Mouse (Mus musculus) neural tube, embryonic 12.5 days (tissue): ENCODE results near the gene Stx4a. TPM values are rescaled to one million over a fixed set of nuclear protein-coding genes. Genes with fewer than 3 reads are reported as not detected.
"Not testable (repeated sequence)": the region's sequence is repeated elsewhere in the genome, so short reads cannot be mapped to it uniquely, and the experiment has no call there.

ENCODE experiments used
- ATAC-seq: fragments of 200-750 bp; cut with Nextera tagmentation; 2 replicates; pipeline ENCODE4 v1.8.0; 2017; ENCODE audit warnings: low read depth, mild to moderate bottlenecking, moderate TSS enrichment, moderate library complexity; ENCODE audit not compliant: low FRiP score
- H3K27ac ChIP-seq: fragments of 300-500 bp; sonication (generic); 2 replicates; pipeline ENCODE4 v1.5.1; 2016
- H3K27me3 ChIP-seq: fragments of 300-500 bp; sonication (generic); replicated peaks from 2 replicates; pipeline ENCODE4 v1.6.1; 2016; ENCODE audit warnings: mild to moderate bottlenecking
- H3K36me3 ChIP-seq: fragments of 300-500 bp; sonication (generic); 2 replicates; pipeline ENCODE4 v1.6.1; 2016; ENCODE audit warnings: mild to moderate bottlenecking
- H3K4me1 ChIP-seq: fragments of 300-500 bp; sonication (generic); 2 replicates; pipeline ENCODE4 v1.6.1; 2016
- H3K4me2 ChIP-seq: fragments of 300-500 bp; sonication (generic); replicated peaks from 2 replicates; pipeline ENCODE4 v1.6.1; 2016; ENCODE audit warnings: mild to moderate bottlenecking
- H3K4me3 ChIP-seq: fragments of 300-500 bp; sonication (generic); 2 replicates; pipeline ENCODE4 v1.5.1; 2016
- H3K9ac ChIP-seq: fragments of 300-500 bp; sonication (generic); 2 replicates; pipeline ENCODE4 v1.6.1; 2016; ENCODE audit warnings: mild to moderate bottlenecking
- H3K9me3 ChIP-seq: fragments of 300-500 bp; sonication (generic); 2 replicates; pipeline ENCODE4 v1.6.1; 2016; ENCODE audit warnings: mild to moderate bottlenecking
- WGBS: fragments of 180-500 bp; shearing (Covaris S2); methylation state at CpG from one replicate; pipeline ENCODE4 v1.1.7; 2016; 5-methylcytosine and 5-hydroxymethylcytosine counted together
- polyA plus RNA-seq: library from polyadenylated mRNA; unstranded; fragments of >200 nt; fragmentation: Nextera tagmentation; extraction: Ambion mirVana; gene quantifications from 2 replicates; pipeline ENCODE4 v1.2.1, GENCODE M21; 2016

Gene Stx4a
- polyA plus RNA-seq = 19.2 and 19.3 TPM in 2 replicates

- peak within 1 kb of the TSS; percentile 81 for H3K4me3 ChIP-seq
- peaks cover 18% of the 10 kb centered on the region for H3K4me1 ChIP-seq
- no peaks in the 10 kb centered on the region for H3K36me3 ChIP-seq
- peak within 1 kb of the TSS; percentile 75 for H3K4me2 ChIP-seq
- no peaks in the 10 kb centered on the region for H3K27me3 ChIP-seq
- H3K9ac ChIP-seq = peak within 1 kb of the TSS; percentile 88
- 5% methylated on average over 34 of the region's 38 CpGs for WGBS
- no peaks in the 10 kb centered on the region for H3K9me3 ChIP-seq
- peak; percentile 82 for ATAC-seq
- H3K27ac ChIP-seq = peak within 1 kb of the TSS; percentile 70
Observed at GRCm38 (mm10) chr7:127824176-127824871, at the start of gene Stx4a, which contains the start of gene Stx1b. Stx4a (plus strand) TSS chr7:127824294. Stx1b (minus strand) TSS chr7:127824549.

DNA sequence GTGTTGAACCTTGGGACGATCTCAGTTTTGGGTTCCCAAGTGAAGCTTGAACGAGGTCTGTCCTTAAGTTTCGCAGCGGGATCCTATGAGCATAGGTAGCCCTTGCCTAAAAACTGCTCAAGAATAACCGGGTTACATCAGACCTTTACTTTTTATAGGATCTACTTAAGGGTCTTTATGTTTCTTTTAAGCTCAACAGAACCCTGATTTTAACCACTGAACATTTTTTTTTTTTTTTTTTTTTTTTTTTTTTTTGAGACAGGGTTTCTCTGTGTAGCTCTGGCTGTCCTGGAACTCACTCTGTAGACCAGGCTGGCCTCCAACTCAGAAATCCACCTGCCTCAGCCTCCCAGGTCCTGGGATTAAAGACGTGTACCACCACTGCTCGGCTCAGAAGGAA, 48.3 kb upstream of the Stx4a start:
- not testable (repeated sequence) for ATAC-seq, H3K9me3 ChIP-seq, H3K27me3 ChIP-seq
- Histone ChIP-seq H3K4me2 (peak overlapping the region; percentile 88), H3K27ac (peak overlapping the region; percentile 78; the same call in 1 of the 2 replicates), H3K36me3 (peaks cover 18% of the 10 kb centered on the region), H3K4me1 (peaks cover 11% of the 10 kb centered on the region), H3K4me3 (peak overlapping the region; percentile 92), H3K9ac (peak overlapping the region; percentile 92; the same call in 1 of the 2 replicates)
- WGBS = 80% methylated on average over 7 of the region's 7 CpGs

- peak; percentile 77 for ATAC-seq
- Histone ChIP-seq H3K4me3 (peak within 1 kb of the TSS; percentile 92), H3K27ac (peak within 1 kb of the TSS; percentile 78), H3K4me2 (peak within 1 kb of the TSS; percentile 88), H3K9ac (peak within 1 kb of the TSS; percentile 92), H3K27me3 (no peaks in the 10 kb centered on the region), H3K9me3 (no peaks in the 10 kb centered on the region), H3K4me1 (peaks cover 11% of the 10 kb centered on the region), H3K36me3 (peaks cover 24% of the 10 kb centered on the region)
- WGBS = under 1% methylated on average over 23 of the region's 23 CpGs
Observed at GRCm38 (mm10) chr7:127776426-127776825, 47.7 kb upstream of the Stx4a start, which contains the start of gene Setd1a. Setd1a (plus strand) TSS chr7:127776670.

GRCm38 (mm10) chr7:127776878-127777473, 47.1 kb upstream of the Stx4a start:
- no peaks in the 10 kb centered on the region for H3K27me3 ChIP-seq
- under 1% methylated on average over 69 of the region's 70 CpGs for WGBS
- H3K27ac ChIP-seq = peak overlapping the region; percentile 78
- H3K4me2 ChIP-seq = peak overlapping the region; percentile 88
- H3K9ac ChIP-seq = peak overlapping the region; percentile 92
- H3K4me1 ChIP-seq = peaks cover 11% of the 10 kb centered on the region
- peak overlapping the region; percentile 92 for H3K4me3 ChIP-seq
- no peaks in the 10 kb centered on the region for H3K9me3 ChIP-seq
- ATAC-seq = peak; percentile 94
- H3K36me3 ChIP-seq = peaks cover 29% of the 10 kb centered on the region

- no peaks in the 10 kb centered on the region for H3K9me3 ChIP-seq
- peak overlapping the region; percentile 88 for H3K4me2 ChIP-seq
- 3% methylated on average over 66 of the region's 66 CpGs for WGBS
- peaks cover 36% of the 10 kb centered on the region for H3K36me3 ChIP-seq
- H3K27me3 ChIP-seq = no peaks in the 10 kb centered on the region
- ATAC-seq = peak; percentile 39
- peak overlapping the region; percentile 92 for H3K9ac ChIP-seq
- peaks cover 11% of the 10 kb centered on the region for H3K4me1 ChIP-seq
- H3K27ac ChIP-seq = peak overlapping the region; percentile 78
- H3K4me3 ChIP-seq = peak overlapping the region; percentile 92
Observed at GRCm38 (mm10) chr7:127777474-127778266, 46.4 kb upstream of the Stx4a start.

DNA sequence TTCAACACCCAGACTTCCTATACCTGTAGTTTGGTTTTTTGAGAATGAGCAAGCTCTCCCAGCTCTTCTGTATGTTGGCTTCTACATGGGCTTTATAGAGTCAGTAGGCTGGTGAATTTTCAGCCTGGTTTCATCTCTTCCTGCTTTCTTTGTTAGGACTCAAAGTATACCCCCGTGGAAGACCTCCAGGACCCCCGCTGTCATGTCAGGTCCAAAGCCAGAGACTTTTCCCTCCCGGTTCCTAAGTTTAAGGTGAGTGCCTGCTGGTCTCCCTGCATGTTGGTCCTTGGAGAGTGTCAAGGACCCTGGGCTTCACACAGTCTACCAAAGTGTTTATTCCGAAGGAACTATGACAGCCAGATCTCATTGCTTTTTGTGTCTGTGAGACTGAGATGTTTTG, 45.7 kb upstream of the Stx4a start:
- Histone ChIP-seq H3K4me2 (peak overlapping the region; percentile 88), H3K9ac (peak overlapping the region; percentile 92), H3K36me3 (peaks cover 40% of the 10 kb centered on the region), H3K9me3 (no peaks in the 10 kb centered on the region), H3K27me3 (no peaks in the 10 kb centered on the region), H3K27ac (no peak overlapping the region), H3K4me3 (peak overlapping the region; percentile 92), H3K4me1 (peaks cover 11% of the 10 kb centered on the region)
- 87% methylated on average over 4 of the region's 4 CpGs for WGBS
- ATAC-seq = no peak

- Histone ChIP-seq H3K36me3 (peaks cover 96% of the 10 kb centered on the region), H3K27ac (no peak within 1 kb of the TSS), H3K9ac (no peak within 1 kb of the TSS), H3K9me3 (no peaks in the 10 kb centered on the region), H3K4me3 (no peak within 1 kb of the TSS), H3K4me2 (no peak within 1 kb of the TSS), H3K4me1 (no peaks in the 10 kb centered on the region), H3K27me3 (no peaks in the 10 kb centered on the region)
- ATAC-seq = no peak
- WGBS = 92% methylated on average over 7 of the region's 7 CpGs
Observed at GRCm38 (mm10) chr7:127785308-127785707, 38.8 kb upstream of the Stx4a start, which contains the start of gene Gm49388. Gm49388 (plus strand) TSS chr7:127785608.

- H3K4me2 ChIP-seq = no peak overlapping the region
- no peak overlapping the region for H3K9ac ChIP-seq
- no peaks in the 10 kb centered on the region for H3K9me3 ChIP-seq
- H3K36me3 ChIP-seq = peaks cover 79% of the 10 kb centered on the region
- ATAC-seq = no peak
- no peak overlapping the region for H3K27ac ChIP-seq
- 95% methylated on average over 23 of the region's 23 CpGs for WGBS
- no peaks in the 10 kb centered on the region for H3K4me1 ChIP-seq
- no peaks in the 10 kb centered on the region for H3K27me3 ChIP-seq
- H3K4me3 ChIP-seq = no peak overlapping the region
Observed at GRCm38 (mm10) chr7:127797076-127797845, 26.8 kb upstream of the Stx4a start.

DNA sequence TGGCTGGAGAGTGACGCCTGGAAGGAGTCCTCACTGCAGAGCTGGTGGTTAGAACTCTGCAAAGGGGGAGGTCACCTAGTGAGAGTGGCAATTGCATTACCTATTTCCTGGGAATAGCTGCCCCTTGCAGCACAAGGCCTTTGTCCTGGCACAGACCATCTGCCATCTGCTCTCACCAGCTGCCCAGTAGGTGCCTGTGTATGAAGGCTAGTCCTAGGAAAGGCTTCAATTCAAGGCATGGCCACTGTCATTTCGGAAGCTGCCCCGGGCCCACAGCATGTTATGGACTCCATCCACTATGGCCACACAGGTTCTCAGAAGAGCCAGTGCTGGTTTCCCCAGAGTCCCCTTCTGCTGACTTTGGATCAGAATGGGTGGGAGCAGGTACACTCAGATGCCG, 25.5 kb upstream of the Stx4a start:
- no peaks in the 10 kb centered on the region for H3K9me3 ChIP-seq
- H3K4me1 ChIP-seq = no peaks in the 10 kb centered on the region
- ATAC-seq = no peak
- WGBS = 95% methylated on average over 4 of the region's 4 CpGs
- H3K4me3 ChIP-seq = no peak overlapping the region
- no peak overlapping the region for H3K4me2 ChIP-seq
- H3K27ac ChIP-seq = no peak overlapping the region
- peaks cover 76% of the 10 kb centered on the region for H3K36me3 ChIP-seq
- no peak overlapping the region for H3K9ac ChIP-seq
- H3K27me3 ChIP-seq = no peaks in the 10 kb centered on the region

DNA sequence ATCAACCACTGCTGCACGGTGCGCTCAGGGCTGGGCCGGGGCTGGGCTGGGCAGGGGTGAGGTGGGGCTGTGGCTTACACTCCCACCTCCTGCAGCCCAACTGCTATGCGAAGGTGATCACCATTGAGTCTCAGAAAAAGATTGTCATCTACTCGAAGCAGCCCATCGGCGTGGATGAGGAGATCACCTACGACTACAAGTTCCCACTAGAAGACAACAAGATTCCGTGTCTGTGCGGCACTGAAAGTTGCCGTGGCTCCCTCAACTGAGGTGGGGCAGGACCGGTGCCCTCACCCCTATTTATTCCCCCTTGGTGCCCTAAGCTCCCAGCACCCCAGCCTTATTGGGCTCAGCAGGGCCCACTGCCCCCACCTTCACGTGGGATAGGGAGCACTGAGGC, 24.9 kb upstream of the Stx4a start:
- H3K27ac ChIP-seq = no peak overlapping the region
- no peaks in the 10 kb centered on the region for H3K4me1 ChIP-seq
- no peak overlapping the region for H3K9ac ChIP-seq
- 92% methylated on average over 13 of the region's 13 CpGs for WGBS
- no peak overlapping the region for H3K4me3 ChIP-seq
- H3K36me3 ChIP-seq = peaks cover 73% of the 10 kb centered on the region
- H3K27me3 ChIP-seq = no peaks in the 10 kb centered on the region
- no peaks in the 10 kb centered on the region for H3K9me3 ChIP-seq
- ATAC-seq = no peak
- no peak overlapping the region for H3K4me2 ChIP-seq

GRCm38 (mm10) chr7:127799738-127800137, 24.4 kb upstream of the Stx4a start:
- Histone ChIP-seq H3K4me2 (no peak overlapping the region), H3K4me1 (no peaks in the 10 kb centered on the region), H3K4me3 (no peak overlapping the region), H3K9ac (no peak overlapping the region), H3K27ac (no peak overlapping the region), H3K27me3 (no peaks in the 10 kb centered on the region), H3K36me3 (peaks cover 70% of the 10 kb centered on the region), H3K9me3 (no peaks in the 10 kb centered on the region)
- 96% methylated on average over 1 of the region's 1 CpGs for WGBS
- no peak for ATAC-seq
